Mouse (Mus musculus) kidney, adult 8-10 months (tissue): ENCODE measurements at regions not wholly inside any gene's neighbourhood (a gene's known extent, or its start where the extent isn't known, plus 50 kb on each side); places are given as distances from the start of the nearest gene placed in this dataset.
"Not testable (repeated sequence)": the region's sequence is repeated elsewhere in the genome, so short reads cannot be mapped to it uniquely, and the experiment has no call there.

Source experiments
- DNase-seq, 2 experiments: peaks; one replicate each; pipeline ENCODE4 v3.0.0; 2022

DNA sequence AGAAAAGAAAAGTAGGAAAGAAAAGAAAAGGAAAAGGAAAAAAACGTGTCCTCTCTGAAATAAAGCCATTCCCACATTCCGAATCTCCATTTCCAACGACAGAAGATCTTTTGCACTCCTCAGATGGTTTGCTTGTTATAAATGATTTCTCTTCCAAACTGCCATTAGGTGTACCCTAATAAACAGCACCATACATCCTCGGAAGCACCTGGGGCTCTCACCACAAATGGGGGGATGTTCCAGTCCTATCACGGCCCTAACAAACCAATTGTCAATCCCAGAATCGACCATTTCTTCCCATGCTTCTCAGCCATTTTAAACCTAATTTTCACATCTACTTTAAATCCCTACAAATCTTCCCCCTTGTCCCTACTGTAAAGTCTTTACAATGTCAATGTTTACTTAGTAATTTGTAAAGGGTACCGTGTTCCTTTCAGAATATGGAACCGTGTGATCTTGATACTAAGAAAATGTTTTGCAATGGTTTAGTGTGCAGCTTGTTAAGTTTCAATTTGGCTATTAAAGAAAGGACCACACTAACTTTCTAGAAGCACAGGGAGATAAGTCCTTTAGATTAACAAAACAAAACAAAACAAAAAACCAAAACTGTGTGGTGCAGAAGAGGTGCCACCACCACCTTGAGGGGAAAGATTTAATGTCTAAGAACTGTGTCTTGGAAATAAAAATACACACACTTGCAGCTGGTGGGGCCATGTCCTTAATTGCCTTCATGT lies 66.6 kb upstream of the Chd2 start:
- DNase-seq, result no peak

DNA sequence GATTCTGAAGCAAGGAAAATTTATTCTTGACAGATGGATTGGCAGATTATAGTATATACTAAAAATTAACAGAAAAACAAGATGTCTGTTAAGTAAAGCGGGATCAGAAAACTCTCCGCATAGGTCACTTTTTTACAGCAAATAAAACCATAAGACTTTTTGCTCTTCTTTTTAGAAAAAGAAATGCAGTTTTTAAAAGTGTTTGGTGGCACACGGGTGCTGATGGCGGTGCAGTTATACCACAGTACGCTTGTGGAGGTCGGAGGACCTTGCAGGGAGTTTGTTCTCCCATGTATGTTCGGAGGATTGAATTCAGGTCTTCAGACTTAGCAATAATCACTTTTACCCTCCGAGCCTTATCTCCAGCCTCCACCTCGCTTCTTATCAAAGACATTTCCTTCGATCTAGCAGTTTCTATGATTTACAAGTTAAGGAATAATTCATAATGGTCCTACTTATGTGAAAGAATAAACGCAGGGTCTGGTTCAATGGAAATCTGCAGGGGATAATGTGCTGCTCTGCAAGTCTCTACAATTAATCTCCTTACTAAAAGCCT lies 65.9 kb upstream of the Chd2 start:
- DNase-seq, result no peak

- peak; percentile 96 for DNase-seq
Measured at GRCm38 (mm10) chr7:73606677-73607449, 65.2 kb upstream of the Chd2 start.

GRCm38 (mm10) chr7:73604597-73604996 lies 63.0 kb upstream of the Chd2 start:
- DNase-seq, result no peak

DNA sequence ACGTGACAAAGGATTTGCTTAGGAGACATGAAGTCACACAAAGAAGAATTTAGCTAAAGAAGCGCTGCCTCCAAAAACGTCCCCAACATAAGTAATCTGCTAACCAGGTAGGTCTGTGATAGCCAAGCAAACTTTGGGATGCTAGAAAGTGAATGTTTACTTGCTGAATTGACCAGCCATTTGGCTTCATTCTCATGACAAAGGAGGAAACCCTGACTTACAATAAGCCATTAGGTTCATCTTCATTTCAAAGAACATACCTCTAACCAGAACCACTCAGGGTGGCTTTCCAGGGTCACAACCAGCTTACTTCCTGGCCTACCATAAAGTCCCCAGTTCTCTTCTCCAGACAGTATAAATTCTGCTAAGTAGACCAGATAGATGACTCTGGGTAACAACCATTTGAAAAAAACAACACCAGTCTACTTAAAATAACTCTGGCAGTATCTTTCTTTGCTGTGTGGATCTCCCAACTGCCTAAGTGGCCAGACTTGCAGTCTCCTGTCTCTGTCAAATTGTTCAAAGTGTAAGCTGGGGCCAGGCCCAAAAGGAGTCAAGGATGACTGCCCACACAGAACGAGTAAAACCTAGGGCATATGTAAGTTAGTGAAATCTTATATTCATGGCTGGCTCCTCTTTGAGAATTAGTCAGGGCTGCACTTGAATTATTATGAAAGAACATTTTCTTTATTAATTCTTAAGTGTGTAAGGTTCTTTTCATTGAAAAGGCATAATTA lies 61.4 kb upstream of the Chd2 start:
- no peak for DNase-seq

DNA sequence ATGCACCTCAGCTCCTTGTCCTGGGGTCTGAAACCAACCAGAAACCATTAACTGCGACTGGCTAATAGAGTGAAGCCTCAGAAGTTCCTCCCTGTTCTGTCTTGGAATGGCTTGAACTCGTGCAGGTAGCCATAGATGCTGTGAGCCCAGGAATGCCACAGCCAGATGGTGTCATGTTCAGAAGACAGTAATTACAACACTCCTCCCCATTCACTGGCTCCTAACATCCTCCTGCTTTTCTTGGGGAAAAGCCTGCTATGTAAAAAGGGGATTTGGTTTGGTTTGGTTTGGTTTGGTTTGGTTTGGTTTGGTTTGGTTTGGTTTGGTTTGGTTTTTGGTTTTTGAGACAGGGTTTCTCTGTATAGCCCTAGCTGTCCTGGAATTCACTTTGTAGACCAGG lies 59.7 kb upstream of the Chd2 start:
- no peak for DNase-seq

- DNase-seq, result no peak
Measured at GRCm38 (mm10) chr7:73600776-73601175, 59.1 kb upstream of the Chd2 start.

DNA sequence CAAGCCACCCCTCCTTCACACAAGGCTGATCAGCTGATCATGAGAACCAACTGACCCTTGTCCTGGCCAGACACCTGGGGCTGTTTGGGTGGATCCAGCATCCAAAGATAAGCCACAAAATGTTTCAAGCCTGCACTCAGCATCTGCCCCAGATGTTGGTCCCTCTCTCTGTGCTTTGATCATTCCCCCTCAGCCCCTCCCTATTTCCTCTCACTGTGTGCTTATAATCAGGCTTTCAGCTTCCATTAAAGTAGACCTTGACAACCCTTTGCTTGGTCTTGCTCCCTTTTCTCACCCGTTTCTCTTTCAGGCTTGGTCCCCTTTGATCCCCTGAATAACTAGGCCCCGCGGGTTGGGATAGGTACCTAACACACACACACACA lies 58.4 kb upstream of the Chd2 start:
- DNase-seq, result not testable (repeated sequence)

- no peak for DNase-seq
Measured at GRCm38 (mm10) chr7:73599354-73600002, 57.8 kb upstream of the Chd2 start.

GRCm38 (mm10) chr7:73597968-73598367 lies 56.3 kb upstream of the Chd2 start:
- no peak for DNase-seq

DNA sequence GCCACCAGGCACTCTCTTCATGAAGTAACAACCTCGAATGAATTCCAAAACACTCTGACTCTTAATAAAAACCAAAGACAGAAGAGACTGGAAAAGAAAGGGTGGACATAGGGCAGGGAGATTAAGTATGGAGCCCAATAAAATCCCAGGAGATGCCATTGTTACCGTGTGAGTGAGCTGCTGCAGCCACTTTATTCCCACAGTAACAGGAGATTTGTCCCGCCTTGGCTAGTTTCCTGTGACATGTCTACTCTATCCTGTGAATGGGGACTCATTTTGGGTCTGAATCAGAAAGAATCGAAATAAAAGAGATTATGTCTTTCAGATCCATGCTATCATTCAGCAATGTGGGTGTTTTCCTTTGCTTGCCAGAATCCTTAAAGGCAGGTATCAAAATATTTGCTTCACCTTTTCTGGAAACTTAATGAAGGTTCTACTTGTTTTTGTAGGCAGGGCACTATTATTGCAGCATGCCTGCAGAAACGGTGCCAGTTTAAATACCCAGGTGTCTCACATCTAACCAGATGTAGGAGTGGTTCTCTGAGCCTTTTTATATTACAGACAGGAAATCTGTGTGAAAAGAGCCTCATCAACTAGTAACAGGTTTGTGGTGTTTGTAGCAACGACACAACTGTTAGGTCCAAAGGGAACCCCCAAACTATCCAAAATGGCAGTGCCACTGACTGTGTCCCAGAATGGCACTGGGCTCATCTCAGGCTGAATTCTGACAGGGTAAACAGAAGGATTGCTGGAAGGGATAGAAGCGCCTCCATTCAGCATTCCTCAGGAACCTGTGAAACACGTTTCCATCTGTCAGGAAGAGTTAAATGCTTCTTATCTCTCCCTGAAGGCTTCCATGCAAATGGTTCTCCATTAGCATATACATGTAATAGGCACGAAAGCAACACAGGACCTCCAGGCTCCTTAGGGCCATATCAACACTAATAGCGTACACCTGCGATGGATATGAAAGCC lies 55.5 kb upstream of the Chd2 start:
- no peak for DNase-seq

- DNase-seq, result no peak
Measured at GRCm38 (mm10) chr7:73596415-73596814, 54.8 kb upstream of the Chd2 start.

- no peak for DNase-seq
Measured at GRCm38 (mm10) chr7:73595860-73596259, 54.2 kb upstream of the Chd2 start.

DNA sequence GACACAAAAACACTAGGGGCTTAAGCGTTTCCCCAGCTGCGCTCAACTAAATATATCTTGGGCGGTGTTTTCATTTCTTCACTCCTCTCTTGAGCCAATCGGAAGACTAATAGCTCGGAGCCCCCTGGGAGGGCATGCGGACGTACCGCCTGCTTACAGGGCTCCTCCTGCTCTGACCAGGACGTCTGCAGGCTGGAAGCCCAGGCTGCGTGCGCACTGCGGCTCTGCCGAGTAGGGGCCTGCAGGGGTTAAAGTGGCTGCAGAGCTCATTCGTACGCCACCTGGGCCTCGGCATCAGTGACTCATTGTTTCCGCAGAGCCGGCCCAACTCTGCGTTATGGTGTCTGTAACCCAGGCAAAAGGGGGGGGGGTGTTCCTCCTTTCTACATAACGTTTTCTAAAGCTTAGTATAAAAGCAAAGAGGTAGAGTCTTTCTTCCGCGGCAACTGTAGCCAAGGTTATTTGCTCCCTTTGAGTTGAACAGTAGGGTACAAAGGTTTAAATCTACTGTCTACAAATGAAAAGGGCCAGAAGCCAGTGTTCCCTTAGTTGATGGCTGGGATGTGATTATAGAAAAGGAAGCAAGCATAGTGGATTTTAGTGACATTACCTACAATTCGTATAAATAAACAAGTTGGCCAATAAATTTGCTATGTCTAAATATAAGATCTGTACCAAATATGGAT lies 53.7 kb upstream of the Chd2 start:
- peak; percentile 83 to 90 for DNase-seq

GRCm38 (mm10) chr7:73594492-73595139 lies 53.0 kb upstream of the Chd2 start:
- peak in 1 of 2 experiments; percentile 35 for DNase-seq

GRCm38 (mm10) chr7:73593645-73594385 lies 52.2 kb upstream of the Chd2 start:
- no peak for DNase-seq

- DNase-seq, result no peak
Measured at GRCm38 (mm10) chr7:73592857-73593256, 51.2 kb upstream of the Chd2 start.
